Mouse (Mus musculus) induced T-regulatory cell, adult 2 months (primary cell): Measurements from ENCODE around the gene Vmn1r7.
"Not testable (repeated sequence)": the region's sequence is repeated elsewhere in the genome, so short reads cannot be mapped to it uniquely, and the experiment has no call there.

Experiments used
- DNase-seq: peaks from one replicate; pipeline ENCODE4 v3.0.0-alpha.2; 2012; ENCODE audit warnings: low read depth

Vmn1r7 gene

GRCm38 (mm10) chr6:57025224-57025623 is at the start of gene Vmn1r7:
Gene Vmn1r7 (minus strand): TSS chr6:57025324.
- not testable (repeated sequence) for DNase-seq

- no peak for DNase-seq
These were observed 41.4 kb upstream of the Vmn1r7 start, which contains the start of gene Vmn1r9 for GRCm38 (mm10) chr6:57066487-57066886. Gene Vmn1r9 (plus strand): TSS chr6:57066787.

GRCm38 (mm10) chr6:57063730-57064129 is 38.6 kb upstream of the Vmn1r7 start:
- peak; percentile 14 for DNase-seq

GRCm38 (mm10) chr6:57034674-57035073 is 9.6 kb upstream of the Vmn1r7 start:
- no peak for DNase-seq

GRCm38 (mm10) chr6:57031984-57032383 is 6.9 kb upstream of the Vmn1r7 start, which contains the start of gene Vmn1r8:
Gene Vmn1r8 (plus strand): TSS chr6:57032284.
- DNase-seq: no peak

- no peak for DNase-seq
These were observed 28.2 kb downstream of the Vmn1r7 start, which contains the start of gene Vmn1r6 for GRCm38 (mm10) chr6:56996943-56997342. Gene Vmn1r6 (plus strand): TSS chr6:56997243.
